Mouse (Mus musculus) 3T3-L1 (cell line): ENCODE data around the gene Gtf2e1.

Source experiments
- DNase-seq: peaks from one replicate; pipeline ENCODE4 v3.0.0-alpha.2; 2015; ENCODE audit warnings: low read depth, low spot score

Gene Gtf2e1

GRCm38 (mm10) chr16:37550266-37550665 lies 10.7 kb upstream of the Gtf2e1 start:
- DNase-seq = no peak

GRCm38 (mm10) chr16:37546312-37546711 lies 6.7 kb upstream of the Gtf2e1 start:
- no peak for DNase-seq

GRCm38 (mm10) chr16:37540776-37541175 lies 1.2 kb upstream of the Gtf2e1 start:
- DNase-seq = no peak

GRCm38 (mm10) chr16:37539240-37539610 lies 364 bp downstream of the Gtf2e1 start:
- no peak for DNase-seq

GRCm38 (mm10) chr16:37533369-37534068 lies 6.1 kb downstream of the Gtf2e1 start:
- DNase-seq = no peak

- DNase-seq = no peak
Measured at GRCm38 (mm10) chr16:37532046-37532445, 7.5 kb downstream of the Gtf2e1 start.

GRCm38 (mm10) chr16:37530170-37530569 lies 9.4 kb downstream of the Gtf2e1 start:
- no peak for DNase-seq

GRCm38 (mm10) chr16:37526688-37527223 lies 12.8 kb downstream of the Gtf2e1 start:
- no peak for DNase-seq

GRCm38 (mm10) chr16:37525121-37525520 lies 14.5 kb downstream of the Gtf2e1 start:
- DNase-seq = no peak

GRCm38 (mm10) chr16:37522100-37522697 lies 17.4 kb downstream of the Gtf2e1 start:
- DNase-seq = no peak

GRCm38 (mm10) chr16:37520190-37521040 lies 19.2 kb downstream of the Gtf2e1 start:
- no peak for DNase-seq

- no peak for DNase-seq
Measured at GRCm38 (mm10) chr16:37519721-37520120, 19.9 kb downstream of the Gtf2e1 start.

- DNase-seq = no peak
Measured at GRCm38 (mm10) chr16:37518662-37519061, 20.9 kb downstream of the Gtf2e1 start.

- no peak for DNase-seq
Measured at GRCm38 (mm10) chr16:37517596-37518211, 21.9 kb downstream of the Gtf2e1 start.

GRCm38 (mm10) chr16:37516376-37516993 lies 23.1 kb downstream of the Gtf2e1 start:
- no peak for DNase-seq

GRCm38 (mm10) chr16:37514644-37515043 lies 24.9 kb downstream of the Gtf2e1 start:
- DNase-seq = no peak

- no peak for DNase-seq
Measured at GRCm38 (mm10) chr16:37511489-37511888, 28.1 kb downstream of the Gtf2e1 start.

- DNase-seq = no peak
Measured at GRCm38 (mm10) chr16:37506751-37507150, 32.8 kb downstream of the Gtf2e1 start.

- DNase-seq = peak; percentile 24
Measured at GRCm38 (mm10) chr16:37504517-37504916, 35.1 kb downstream of the Gtf2e1 start.

- DNase-seq = no peak
Measured at GRCm38 (mm10) chr16:37498581-37498980, 41.0 kb downstream of the Gtf2e1 start.

- no peak for DNase-seq
Measured at GRCm38 (mm10) chr16:37495017-37495416, 44.6 kb downstream of the Gtf2e1 start.
